Mouse (Mus musculus) cerebellum, postnatal 36 days (tissue): ENCODE results near the gene Itm2b.
A peak's percentile ranks its signal among the peaks of the same experiment; 100 is the strongest.

ENCODE experiments used
- DNase-seq, 2 experiments: peaks; one replicate each; pipeline ENCODE4 v3.0.0; 2021 to 2022; ENCODE audit warnings: mixed read lengths in 2 of 2

Itm2b gene

DNA sequence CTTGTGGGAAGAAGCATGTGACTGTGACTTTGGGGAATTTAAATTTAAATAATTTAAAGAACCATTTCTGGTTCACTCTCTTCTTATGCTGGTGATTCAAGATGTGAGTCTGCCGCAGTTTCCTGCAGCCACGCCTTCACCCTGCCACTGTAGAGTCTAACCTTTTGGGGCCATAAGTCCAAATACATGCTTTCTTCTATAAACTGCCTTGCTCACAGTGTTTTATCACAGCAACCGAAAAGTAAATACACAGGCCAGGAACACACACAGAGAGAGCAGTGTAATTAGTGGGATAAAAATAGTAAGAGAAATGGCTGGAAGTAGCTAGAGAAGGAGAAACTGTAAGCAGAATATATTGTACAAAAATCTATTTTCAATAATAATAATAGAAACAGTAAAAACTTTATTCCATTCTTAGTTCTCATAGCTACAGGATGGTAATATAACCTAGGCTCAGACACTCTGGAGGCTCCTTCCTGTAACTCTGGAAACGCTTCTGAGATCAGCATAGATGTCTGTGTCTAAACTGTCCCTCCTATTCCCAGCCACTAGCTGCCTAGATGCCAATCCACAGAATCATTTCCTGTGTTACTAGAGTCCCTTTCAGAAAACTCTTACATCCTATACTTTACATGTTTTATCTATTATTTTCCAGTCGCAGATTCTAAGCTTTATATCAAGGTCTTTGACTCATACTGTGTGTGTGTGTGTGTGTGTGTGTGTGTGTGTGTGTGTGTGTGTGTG, 9.3 kb upstream of the Itm2b start:
- no peak for DNase-seq

DNA sequence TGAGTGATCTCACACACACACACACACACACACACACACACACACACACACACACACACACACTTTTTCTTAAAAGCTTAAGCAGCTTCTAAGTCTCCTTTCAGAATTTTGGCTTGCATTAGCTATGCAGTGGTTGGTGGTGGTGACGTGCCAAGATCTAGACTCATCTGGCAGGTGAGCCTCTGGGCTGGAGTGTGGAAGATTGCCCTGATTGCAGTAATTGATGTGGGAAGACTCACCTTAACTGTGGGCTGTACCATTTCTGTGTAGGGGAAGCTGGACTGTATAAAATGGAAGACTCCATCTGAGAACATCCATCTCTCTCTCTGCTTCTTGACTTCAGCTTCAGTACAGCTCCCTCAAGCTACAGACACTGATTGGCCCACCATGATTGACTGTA, 6.4 kb upstream of the Itm2b start:
- no peak for DNase-seq

DNA sequence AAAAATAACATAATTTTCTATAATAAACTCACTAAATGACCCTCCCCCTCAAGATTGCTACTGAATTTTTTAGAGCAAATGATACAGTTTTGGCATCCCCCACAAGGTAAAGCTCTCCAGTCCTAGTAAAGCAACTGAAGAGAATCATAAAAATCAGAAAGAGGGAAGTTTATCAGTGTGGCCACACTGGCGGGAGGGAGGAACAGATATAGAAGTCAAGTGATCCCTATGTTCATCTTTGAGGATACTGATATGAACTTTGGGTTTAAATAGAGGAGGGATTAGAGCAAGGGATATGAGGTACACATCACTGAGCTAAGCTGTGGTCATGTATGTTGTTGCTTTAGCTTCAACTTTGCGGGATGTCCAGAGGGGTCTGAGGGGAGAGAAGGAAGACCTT, 5.1 kb upstream of the Itm2b start:
- no peak for DNase-seq

DNA sequence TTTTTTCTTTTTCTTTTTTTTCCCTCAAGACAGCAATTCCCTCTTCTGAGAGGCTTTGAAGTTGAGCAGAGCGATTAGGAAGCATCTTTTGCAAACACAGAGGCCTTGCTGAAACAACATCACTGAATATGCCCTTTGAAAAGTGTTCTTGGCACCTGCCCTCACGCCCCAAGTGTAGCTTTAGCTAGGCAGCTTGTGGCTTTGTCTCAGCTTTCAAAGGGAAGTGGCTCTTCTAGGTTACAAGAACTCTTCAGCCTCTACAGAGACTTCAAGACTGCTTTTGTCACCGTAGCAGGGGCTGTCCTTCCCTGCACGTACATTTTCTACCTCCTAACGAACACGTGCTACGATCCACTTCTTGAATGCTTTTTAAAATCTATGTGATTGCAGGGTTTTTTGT, 4.0 kb upstream of the Itm2b start:
- no peak for DNase-seq

DNA sequence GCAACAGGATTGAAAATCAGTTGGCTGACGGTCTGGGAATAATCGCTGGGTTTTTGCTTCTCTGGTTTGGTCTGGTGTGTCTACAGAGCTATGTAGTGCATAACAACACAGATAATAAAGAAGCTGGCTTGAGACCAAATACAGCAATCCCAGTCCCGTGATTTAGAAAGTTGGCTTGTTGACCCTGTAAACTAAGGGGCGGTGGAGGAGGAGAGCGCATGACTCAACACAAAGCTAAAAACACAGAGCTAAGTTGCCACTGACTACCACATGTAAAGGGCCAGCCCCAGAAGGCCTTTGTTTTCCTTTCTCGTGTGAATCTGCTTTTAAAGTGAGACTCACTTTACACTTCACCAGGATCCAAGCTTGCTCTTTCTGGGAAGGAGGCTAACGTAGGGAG, 3.5 kb upstream of the Itm2b start:
- no peak for DNase-seq

DNA sequence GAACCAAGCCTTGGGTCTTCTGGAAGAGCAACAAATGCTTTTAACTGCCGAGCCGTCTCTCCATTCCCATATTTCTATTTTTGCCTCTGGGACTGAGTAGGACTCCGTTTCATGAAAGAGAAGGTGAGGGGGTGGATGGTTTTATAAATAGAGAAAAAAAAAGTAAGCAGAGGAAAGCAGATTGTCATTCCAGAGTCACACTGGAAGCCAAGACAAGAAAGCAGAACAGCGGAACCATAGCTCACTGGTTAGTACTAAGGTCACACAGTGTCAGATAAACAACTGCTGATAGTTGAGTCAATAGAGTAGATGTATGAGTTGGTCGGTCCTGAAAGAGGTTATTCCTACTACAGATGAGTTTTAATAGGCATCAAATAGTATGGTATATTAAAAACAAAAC, 1.4 kb upstream of the Itm2b start:
- no peak for DNase-seq

DNA sequence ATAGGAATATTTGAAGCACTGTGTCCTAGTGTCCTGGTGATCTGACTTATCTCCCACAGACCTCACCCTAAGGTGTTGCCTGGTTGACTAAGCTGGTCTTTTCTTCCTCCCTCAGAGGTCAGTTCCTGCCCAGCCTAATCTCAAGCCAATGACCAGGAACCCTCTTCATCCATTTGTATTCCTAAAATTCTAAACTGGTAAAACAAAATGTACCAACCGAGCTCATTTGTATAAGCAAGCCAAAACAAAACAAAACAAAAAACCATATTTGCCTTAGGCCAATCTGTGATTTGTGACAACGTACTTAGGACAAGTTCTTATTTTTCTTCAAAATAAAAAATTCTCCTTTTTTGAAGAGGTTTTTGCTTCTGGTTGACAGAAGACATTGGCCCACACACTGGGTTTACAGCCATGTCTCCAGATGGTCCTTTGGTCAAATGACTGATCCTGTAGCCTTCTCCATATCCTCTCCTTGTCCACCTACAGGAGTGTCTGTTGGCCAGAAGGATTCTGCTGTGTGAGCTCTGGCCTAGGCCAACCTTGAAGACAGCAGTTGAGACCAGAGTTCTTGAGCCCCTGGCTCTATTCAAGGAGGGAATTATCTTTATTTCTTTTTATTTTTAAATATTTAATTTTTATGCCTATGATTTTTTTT, 758 bp upstream of the Itm2b start:
- DNase-seq, result peak in 1 of 2 experiments; percentile 43

DNA sequence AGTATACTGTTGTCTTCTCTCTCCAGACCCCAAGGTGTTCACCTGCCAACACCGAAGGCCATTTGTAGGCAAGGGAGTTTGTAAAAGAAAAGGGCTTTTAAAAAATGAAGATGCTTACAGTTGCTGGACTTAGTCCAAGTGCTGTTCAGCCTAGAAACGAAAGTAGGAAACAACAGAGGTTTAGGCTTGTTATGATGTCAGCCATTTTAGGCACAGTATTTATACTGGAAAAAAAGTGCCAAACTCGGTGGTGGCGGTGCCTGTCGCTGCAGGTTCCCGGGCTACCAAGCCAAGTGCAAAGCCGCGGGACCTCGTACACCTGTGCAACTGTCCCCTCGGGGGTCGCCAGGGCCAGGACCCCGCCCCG, 560 bp downstream of the Itm2b start:
- no peak for DNase-seq

DNA sequence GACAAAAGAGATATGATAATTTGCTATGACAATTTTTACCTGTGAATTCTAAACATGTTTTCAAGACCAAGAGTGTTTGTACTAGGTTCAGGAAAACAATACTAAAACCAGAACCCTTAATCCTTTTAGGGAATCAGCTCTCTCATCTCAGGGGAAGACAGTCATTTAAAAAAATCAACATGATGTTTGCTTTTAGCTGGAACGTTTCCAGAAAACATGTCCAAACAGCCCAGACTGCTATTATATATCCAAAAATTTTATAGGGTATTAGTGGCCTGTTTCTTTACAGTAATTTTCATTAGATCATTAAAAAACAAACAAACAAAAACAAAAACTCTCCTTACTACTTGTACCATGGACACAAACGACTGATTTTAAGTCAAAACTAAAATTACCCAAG, 1.3 kb downstream of the Itm2b start:
- DNase-seq, result no peak

DNA sequence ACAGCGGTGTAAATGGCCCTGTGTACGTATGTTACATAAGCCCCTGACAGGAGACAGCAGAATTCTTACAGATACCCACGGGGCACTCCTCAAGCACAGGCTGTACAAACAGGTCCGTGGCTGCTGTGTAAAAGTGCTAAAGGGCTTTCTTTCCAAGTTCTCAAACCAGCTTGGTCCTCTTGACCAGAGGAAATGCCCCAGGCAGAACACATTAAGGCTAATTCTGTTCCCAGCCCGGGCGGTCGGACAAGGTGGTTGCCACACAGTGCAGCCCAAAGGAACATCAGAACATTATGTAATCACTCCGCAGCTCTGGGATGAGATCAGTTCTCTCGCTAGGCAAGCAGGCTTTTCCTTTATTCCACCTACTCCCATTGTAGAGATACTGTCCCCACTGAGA, 2.4 kb downstream of the Itm2b start:
- DNase-seq, result peak; percentile 77 to 86

DNA sequence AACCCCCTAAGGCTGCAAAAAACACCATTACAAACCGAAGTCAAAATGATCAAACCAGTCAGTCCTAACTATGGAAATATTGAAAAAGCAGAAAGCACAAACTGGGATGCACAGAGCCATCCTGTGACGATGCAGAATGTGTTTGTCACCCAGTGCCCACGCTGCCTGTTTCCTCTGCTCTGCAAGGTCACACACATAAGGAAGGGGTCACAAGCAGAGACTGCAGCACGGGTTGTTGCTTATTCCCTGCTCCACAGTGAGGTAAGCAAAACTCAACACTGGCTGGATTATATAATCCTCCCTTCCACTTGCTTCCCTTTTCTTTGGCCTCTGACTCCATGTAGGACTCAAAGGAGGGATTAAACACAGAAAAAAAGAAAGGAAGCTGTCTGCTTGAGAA, 3.5 kb downstream of the Itm2b start:
- peak in 1 of 2 experiments; percentile 40 for DNase-seq

DNA sequence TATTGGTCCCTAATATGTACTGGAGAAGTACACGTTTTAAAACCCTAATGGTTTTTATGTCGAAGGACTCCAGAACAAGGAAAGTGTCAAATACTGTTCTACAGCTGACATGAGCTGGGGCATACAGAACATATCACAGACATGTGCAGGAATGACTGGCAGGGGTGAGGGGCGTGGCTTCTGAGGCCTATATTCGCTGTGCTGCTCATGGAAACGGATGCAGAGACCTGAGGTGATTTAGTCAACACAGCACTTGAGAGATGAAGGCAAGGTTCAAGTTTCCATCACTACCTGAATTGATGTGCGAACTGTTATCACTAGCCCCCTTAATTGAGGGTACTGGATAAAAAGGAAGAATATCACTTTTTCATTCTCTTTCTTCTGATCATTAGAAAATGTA, 7.3 kb downstream of the Itm2b start:
- DNase-seq, result no peak

DNA sequence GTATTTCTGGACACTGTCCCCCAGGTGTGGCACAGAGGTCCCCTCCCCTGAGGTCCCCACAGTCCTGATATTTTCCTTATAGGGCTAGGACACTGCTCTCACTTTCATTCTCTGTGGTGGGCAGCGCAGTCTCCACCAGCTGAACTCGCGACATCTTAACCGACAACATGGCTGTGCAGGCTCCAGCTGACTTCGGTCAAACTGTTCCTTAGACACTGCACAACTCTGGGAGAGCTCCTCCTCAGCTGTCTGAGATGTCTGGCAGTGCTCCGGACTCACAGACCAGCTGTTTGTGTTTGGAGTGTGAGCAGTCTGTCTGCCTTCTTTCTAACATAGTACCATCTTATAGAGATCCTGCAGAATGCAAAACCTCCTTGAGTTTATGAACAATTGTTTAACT, 8.2 kb downstream of the Itm2b start:
- DNase-seq, result no peak

DNA sequence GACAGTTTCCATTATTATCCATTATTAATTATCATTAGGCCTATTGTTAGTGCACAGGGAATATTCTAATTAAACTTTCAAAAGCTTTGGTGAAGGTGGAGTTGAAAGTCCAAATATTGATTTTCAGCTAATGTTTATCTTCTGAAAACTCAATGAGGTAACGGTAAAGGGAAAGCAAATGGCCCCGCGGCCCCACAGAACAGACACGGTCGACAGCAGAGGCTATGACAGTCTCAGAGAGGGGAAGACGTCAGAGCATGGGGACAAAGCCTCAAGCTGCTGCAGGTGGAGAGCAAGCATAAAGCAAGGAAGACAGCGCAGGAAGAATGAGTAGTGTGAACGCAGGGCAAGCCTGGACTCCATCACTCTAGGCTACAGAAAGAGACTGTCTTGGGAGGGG, 9.2 kb downstream of the Itm2b start:
- no peak for DNase-seq

DNA sequence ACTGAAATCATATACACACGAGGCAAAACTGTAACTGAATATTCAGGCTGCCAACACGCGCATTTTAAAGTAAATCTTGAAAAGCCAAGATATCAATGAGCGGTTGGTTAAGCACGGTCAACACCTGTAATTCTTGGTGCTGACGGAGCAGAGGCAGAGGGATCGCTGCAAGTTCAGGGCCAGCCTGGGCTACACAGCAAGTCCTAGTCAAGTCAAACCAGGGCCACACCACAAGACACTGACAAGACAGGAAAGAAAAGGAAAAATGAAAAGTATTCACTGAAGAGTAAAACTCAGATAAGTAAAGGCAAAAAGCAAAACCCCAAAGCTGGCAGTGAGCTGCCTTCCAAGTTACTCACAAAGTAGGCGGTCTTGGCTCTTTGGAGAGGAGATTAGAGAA, 9.6 kb downstream of the Itm2b start:
- no peak for DNase-seq

DNA sequence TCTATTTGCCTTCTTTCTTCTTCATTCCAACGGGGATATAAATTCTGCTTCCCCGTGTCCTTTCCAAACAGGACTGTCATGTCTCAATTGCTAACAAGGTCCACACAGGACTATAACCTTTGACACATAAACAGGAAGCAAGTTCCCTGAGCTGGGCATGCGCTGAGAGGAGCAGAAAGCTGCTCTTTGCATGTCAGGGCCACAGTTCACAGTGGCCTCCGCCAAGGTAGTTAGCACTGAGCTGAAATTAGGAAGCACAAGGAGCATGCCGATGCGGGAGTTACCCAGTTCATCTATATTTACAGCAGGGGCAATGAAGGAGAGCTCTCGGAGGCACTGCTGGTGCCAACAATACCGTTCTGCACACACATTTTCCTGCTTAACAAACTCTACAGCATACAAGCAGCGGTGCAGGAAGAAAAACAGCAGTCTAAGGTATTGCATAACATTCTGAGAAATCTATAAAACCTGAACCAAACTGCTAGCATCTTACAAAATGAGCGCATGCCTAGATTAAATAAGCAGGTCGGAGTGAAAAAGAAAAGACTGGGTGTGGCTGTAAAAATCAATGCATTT, 10.7 kb downstream of the Itm2b start:
- DNase-seq, result peak in 1 of 2 experiments; percentile 41

DNA sequence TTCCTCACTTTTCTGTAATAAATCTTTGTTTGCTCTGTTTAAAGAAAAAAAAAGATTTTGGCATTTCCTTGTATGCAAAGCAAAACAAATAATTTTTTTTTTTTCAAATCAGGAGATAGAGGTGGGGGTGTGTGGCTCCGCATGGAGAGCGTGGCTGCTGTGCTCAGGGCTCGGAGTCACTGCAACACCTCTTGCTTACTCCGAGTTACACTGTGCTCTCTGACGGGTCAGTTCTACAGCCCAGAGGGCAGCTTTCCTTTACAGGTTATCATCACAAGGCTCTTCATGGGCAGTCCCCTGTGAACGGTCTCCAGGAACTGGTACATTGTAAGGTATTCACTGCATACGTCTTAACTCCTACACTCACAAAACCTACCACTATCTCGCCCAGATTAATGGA, 11.5 kb downstream of the Itm2b start:
- no peak for DNase-seq

DNA sequence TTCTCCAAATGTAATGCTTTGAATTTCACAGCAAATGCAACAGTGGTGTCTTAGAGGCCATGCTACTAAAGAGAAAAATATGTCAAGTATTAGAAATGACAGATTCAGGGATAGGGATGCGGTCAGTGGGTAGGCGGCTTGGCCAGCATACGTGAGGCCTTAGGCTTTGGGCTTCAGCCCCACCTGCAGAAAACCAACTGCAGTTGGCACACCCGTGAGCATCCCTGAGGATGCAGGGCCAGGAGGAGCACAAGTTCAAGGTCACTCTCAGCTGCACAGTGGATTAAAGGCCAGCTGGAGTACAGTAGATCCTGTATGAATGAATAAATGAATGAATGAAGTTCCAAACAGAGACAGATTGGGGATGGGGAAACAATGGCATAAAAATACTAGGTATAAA, 12.1 kb downstream of the Itm2b start:
- no peak for DNase-seq

DNA sequence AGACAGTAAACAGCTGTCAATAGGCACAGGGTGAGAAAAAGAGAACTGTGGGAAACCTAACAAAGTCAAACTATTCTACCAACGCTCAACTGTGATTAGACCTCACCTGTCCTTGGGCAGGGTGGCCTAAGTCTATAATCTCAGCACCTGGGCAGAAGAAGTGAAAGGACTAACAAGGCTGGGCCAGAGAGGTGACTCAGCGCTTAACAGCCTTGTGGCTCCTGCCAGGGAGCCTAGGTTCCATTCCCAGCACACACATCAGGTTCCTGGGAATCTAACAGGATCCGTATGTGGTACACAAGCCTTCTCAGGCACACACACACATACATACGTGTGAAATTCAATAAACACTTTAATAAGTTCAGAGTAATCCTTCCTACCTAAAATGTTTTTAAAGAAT, 13.5 kb downstream of the Itm2b start:
- DNase-seq, result no peak

DNA sequence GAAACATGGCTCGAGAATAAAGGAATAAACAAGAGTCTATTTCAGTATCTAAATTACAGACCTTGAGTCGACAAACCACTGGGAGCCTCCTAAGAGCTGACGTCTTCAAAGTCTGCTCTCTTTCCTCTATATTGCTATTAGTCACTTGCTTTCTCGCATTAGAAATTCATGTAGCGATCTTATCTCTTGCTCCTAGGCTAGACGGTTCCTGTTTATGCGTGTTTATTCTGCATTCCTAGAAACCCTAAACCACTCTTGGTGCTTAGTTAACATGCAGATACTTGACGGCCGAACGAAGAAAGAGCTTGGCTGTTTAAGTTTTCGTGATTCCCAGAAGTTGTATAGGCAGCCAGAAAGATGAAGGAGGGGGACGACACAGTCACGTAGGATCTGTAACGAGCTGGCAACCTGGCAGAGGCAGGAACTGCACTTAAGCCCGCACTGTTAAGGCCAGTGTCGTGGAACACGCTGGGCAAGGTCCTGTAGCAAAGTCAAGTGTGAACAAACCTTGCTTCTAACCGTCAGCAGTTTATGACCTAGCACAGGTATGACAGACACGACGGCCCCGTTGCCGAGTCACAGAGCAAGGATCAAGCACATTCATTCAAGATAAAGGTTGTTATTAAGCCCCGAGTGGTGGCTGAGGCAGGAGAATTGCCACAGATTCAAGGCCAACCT, 14.3 kb downstream of the Itm2b start:
- no peak for DNase-seq

DNA sequence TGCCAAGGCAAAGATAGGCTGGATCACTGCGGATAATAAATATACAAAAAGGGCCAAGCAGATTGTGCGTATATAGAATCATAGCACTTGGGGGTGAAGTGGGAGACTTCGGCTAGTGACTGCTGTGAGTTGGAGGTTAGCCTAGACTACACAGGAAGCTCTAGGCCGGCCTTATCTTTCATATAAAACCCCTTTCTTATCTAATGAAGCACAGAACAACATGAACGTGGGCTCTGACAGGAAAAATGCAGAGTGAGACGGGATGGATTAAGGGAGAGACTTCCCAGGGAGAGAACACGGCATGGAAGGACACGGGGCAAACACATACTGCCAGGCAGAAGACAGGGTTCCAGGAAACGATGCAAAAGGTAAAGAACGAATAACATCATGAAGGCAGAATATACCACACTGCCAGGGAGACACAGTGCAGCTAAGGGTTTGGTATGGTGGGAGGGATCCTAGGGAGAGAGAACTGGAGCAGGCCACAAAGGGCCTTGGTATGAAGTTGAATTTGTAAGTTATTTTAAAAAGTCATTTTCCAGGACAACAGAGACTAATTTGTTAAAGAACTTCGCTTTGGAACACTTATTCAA, 14.9 kb downstream of the Itm2b start:
- no peak for DNase-seq

DNA sequence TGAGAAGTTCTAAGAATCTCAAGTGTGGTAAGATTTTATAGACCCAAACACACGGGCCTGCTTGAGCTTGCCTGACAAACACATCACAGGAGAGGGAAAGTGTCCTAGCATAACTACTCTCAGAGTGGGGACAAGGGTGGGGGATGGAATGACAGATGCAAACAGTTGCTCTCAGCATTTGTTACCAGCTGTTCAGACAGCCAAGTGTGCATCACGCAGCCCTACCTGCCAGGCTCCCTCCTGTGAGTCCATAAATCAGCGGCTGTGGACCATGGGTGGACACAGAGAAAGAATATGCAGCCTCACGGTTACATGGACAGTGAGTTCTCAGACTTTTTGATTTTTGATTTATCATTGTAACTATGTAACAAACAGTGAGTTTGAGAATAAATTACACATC, 15.5 kb downstream of the Itm2b start:
- DNase-seq, result no peak

DNA sequence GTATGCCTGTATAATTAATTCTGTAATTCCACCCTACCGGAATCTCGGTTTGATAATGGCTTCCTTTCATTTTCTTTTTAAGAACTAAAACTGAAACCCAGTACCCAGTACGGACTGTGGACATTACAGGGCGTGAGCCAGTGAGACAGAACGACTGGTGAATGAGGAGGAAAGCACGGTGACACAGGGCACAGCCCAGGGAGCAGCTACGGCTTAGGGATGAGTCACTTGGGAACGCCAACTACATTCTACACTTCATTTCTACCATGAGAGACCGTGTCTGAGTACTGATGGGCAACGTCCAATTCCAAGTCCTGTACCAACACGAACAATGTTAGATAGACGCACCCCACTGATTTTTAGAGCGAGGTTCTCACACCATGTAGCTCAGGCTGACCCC, 16.1 kb downstream of the Itm2b start:
- DNase-seq, result no peak

DNA sequence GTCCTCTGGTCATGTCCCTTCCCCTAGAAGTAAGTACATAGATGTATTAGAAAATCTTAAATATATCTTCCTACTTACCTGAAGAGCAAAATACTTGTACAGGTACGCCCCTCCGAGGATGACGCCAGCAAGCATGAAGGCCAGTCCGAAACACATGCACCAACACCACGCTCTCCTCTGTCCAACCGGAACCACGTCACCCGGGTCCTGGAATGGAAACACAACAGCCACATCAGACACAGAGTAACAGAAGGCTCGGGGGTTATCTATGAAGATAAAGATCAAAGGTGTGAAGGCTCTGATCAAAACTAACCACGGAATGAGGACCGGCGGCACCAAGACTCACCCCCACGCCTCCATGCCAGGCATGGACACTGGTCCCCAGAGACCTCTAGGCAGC, 16.9 kb downstream of the Itm2b start:
- DNase-seq, result no peak
